Mouse (Mus musculus): Measurements from ENCODE around the gene C1qa.

DNA sequence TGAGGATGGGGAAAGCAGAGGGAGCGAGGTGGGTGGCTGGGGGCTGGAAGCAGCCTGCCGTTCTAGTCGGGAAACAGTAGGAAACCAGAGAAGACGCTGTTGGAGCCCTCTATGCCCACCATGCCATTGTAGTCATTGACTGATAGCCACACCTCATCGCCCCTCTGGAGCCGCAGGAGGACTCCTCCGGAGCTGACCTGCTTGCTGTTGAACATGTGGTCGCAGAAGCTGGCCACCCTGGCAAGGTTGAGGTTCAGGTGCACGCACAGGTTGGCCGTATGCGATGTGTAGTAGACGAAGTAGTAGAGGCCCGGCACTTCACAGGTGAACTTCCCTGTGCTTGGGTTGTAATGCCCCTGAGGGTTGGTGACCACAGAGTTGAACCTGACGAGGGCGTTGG is 8.6 kb downstream of the C1qa start:
- TF ChIP-seq EP300 (IDR thresholded peaks at IDR 0.05; ENCODE audit: low read length) (no peak), POLR2A (IDR thresholded peaks at IDR 0.05; ENCODE audit: low read depth, low read length) (no peak), CTCF (conservative IDR thresholded peaks at IDR 0.05 in 1 of 2, IDR thresholded peaks at IDR 0.05 in 1 of 2; ENCODE audit: low read depth in 2 of 2, low read length in 2 of 2) (no peak), ZMIZ1 (IDR thresholded peaks at IDR 0.05; ENCODE audit: low read depth, low read length) (no peak), USF2 (conservative IDR thresholded peaks at IDR 0.05; ENCODE audit: low read depth, low read length) (no peak), UBTF (IDR thresholded peaks at IDR 0.05; ENCODE audit: low read depth, low read length) (no peak)
